Mouse (Mus musculus) subcutaneous adipose tissue, adult 2 months (tissue): ENCODE data around the gene Ocel1. TPM values are rescaled to one million over a fixed set of nuclear protein-coding genes. Genes with fewer than 3 reads are reported as not detected.

Source experiments
- polyA plus RNA-seq: library from polyadenylated mRNA; depleted of rRNA; stranded (reverse); fragments of >200 nt; gene quantifications from 2 replicates; pipeline ENCODE4 v1.2.3, GENCODE M21; 2012; ENCODE audit warnings: low replicate concordance; rRNA removed

Ocel1 gene
- polyA plus RNA-seq: 11.9 and 19.6 TPM in 2 replicates

DNA sequence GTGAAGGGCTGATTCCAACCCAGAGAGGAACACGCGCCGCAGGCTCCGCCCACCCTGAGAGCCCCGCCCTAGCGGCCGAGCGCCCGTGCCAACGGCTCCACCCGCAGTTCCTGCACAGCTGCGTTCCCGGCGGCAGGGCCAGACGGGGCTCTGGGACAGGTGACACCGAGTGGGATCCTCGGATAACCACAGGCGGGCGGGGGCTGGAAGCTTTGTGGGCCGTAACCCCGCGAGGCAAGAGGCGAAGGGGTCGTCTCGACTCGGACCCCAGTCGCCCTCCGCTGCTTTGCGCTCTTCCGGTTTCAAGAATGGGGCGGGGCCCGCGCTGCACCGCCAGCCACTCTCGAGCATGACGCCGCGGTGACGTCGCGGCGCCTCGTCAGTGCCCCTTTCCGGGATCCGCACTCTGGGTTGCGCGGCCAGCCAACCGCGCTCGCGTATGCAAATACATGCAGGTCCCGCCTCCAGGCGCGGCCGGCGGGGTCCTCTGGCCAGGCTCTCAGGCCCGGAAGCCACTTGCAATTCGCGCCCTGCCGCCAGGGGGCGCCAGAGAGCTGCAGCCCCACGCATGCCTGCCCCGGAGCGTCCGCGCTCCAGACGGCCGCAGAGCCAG lies at the start of gene Ocel1:
Ocel1 (plus strand) TSS at position 63 of the 613 bp plus-strand sequence.

GRCm38 (mm10) chr8:71366771-71367528 lies 4.1 kb upstream of the Ocel1 start, which contains the start of gene Use1:
Gene Use1 (plus strand): TSS chr8:71366848.

GRCm38 (mm10) chr8:71381421-71381970 lies 10.4 kb downstream of the Ocel1 start, which contains the start of gene Nr2f6:
Gene Nr2f6 (minus strand): TSS chr8:71381960.

GRCm38 (mm10) chr8:71395629-71396028 lies 24.5 kb downstream of the Ocel1 start, which contains the start of gene Ushbp1:
Gene Ushbp1 (minus strand): TSS chr8:71395802.

DNA sequence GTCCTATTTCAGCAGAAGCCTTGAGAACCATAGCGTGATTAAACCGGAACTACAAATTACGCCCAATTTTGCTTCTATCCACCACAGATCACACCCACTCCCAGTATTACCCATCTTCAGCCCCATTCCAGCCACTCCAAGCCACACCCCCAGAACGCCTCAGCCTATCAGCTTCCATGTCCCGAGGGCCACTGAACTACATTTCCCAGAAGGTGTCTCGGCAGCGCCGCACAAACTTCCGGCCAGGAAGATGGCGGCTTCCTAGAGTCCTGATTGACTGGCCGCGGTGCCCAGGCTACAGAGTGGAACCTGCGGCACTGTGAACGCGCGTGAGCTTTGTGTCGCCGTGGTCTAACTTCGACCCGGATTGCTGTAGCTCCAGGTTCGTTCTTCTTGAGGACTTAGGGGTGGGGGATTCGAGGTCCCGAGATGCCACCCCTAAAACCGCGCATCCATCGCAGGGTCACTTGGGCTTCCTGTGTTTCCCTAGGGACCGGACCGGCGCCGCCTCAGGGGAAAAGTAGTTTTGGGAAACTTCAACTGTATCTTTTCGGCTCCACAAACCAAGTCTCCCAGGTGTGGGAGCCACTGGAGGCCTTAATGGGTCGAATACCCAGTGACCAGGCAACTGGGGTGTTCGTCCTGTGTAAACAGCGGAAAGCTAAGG lies 25.7 kb downstream of the Ocel1 start, which contains the start of gene Babam1:
Babam1 (plus strand) TSS at position 223 of the 667 bp plus-strand sequence.

DNA sequence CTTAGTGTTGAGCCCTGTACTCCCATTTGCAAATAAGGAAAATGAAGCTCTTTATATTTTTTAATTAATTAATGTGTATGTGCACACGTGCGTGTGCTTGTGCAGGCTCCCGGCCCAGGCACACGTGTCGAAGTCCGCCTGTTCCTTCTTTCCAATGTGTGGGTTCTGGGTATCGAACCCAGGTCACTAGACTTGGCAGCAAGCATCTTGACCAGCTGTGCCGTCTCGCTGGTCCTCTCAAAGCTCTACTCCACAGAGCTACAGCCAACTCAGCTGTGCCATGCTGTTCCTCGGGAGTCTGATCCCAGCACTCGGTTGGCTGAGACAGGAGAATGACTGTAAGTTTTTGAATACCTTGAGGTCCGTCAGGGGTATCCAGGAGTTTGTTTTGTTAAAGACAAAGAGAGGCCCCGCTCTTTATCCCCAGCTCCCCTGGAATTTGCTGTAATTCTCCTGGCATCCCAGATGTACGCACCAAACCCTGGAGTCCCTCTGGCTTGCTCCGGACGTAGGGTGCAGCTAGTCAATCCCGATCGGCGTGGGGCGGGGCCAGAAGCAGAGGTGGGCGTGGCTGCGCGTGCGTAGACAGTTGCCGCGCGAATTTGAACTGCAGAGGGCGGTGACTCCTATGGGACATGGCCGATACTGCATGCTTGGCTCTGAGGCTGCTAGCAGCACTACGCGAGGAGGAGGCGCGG lies 34.5 kb downstream of the Ocel1 start, which contains the start of gene Ankle1:
Ankle1 (plus strand) TSS at position 610 of the 698 bp plus-strand sequence.

Other genes starting within 250 kb of the Ocel1 start
- gene Myo9b, start 98.6 kb upstream of the Ocel1 start, polyA plus RNA-seq: 19.0 and 40.2 TPM in 2 replicates
- 4.6 and 9.8 TPM in 2 replicates for gene Haus8, start 98.4 kb upstream of the Ocel1 start, polyA plus RNA-seq
- 105 and 142 TPM in 2 replicates for gene Use1, start 4.5 kb upstream of the Ocel1 start, polyA plus RNA-seq
- gene Nr2f6, start 10.7 kb downstream of the Ocel1 start, polyA plus RNA-seq: 68.1 and 206 TPM in 2 replicates
- 56.1 and 192 TPM in 2 replicates for gene Ushbp1, start 24.5 kb downstream of the Ocel1 start, polyA plus RNA-seq
- gene Babam1, start 25.6 kb downstream of the Ocel1 start, polyA plus RNA-seq: 106 and 146 TPM in 2 replicates
- 0.79 and 10.8 TPM in 2 replicates for gene Ankle1, start 34.7 kb downstream of the Ocel1 start, polyA plus RNA-seq
- gene Abhd8, start 92.4 kb downstream of the Ocel1 start, polyA plus RNA-seq: 14.1 and 59.1 TPM in 2 replicates
- 81.9 and 83.9 TPM in 2 replicates for gene Mrpl34, start 93.7 kb downstream of the Ocel1 start, polyA plus RNA-seq
- 93.2 and 103 TPM in 2 replicates for gene Dda1, start 97.9 kb downstream of the Ocel1 start, polyA plus RNA-seq
- 28.7 and 33.8 TPM in 2 replicates for gene Ano8, start 114.7 kb downstream of the Ocel1 start, polyA plus RNA-seq
- 22.1 and 42.5 TPM in 2 replicates for gene Gtpbp3, start 116.8 kb downstream of the Ocel1 start, polyA plus RNA-seq
- 129 and 167 TPM in 2 replicates for gene Plvap, start 140.5 kb downstream of the Ocel1 start, polyA plus RNA-seq
- 0.40 and 0.95 TPM in 2 replicates for gene Ccdc194, start 154.4 kb downstream of the Ocel1 start, polyA plus RNA-seq
- gene Bst2, start 166.2 kb downstream of the Ocel1 start, polyA plus RNA-seq: 275 and 658 TPM in 2 replicates
- gene Mvb12a, start 171.6 kb downstream of the Ocel1 start, polyA plus RNA-seq: 76.0 and 183 TPM in 2 replicates
- 0.99 and 11.3 TPM in 2 replicates for gene Tmem221, start 187.6 kb downstream of the Ocel1 start, polyA plus RNA-seq
- gene Nxnl1, start 195.3 kb downstream of the Ocel1 start, polyA plus RNA-seq: 0.68 and 2.1 TPM in 2 replicates
- gene Slc27a1, start 197.6 kb downstream of the Ocel1 start, polyA plus RNA-seq: 501 and 576 TPM in 2 replicates
- gene Pgls, start 220.9 kb downstream of the Ocel1 start, polyA plus RNA-seq: 133 and 189 TPM in 2 replicates
- 5.0 and 6.6 TPM in 2 replicates for gene Fam129c, start 226.3 kb downstream of the Ocel1 start, polyA plus RNA-seq
- 132 and 266 TPM in 2 replicates for gene Colgalt1, start 239.7 kb downstream of the Ocel1 start, polyA plus RNA-seq